Mouse (Mus musculus) spleen, adult 18-20 months (tissue): ENCODE data around the gene Nat8f1.
A peak's percentile ranks its signal among the peaks of the same experiment; 100 is the strongest.
"Not testable (repeated sequence)": the region's sequence is repeated elsewhere in the genome, so short reads cannot be mapped to it uniquely, and the experiment has no call there.

Experiments
- DNase-seq, 2 experiments: peaks; one replicate each; pipeline ENCODE4 v3.0.0; 2022; ENCODE audit warnings: mixed read lengths in 2 of 2

Gene Nat8f1

GRCm38 (mm10) chr6:85915539-85916513 lies at the start of gene Nat8f1:
Gene Nat8f1 (minus strand): TSS chr6:85915687.
- peak; percentile 76 to 82 for DNase-seq

- DNase-seq: peak; percentile 87 to 90
These were observed 45.9 kb upstream of the Nat8f1 start, which contains the start of gene Dusp11 for GRCm38 (mm10) chr6:85961101-85962091. Gene Dusp11 (minus strand): TSS chr6:85961667.

GRCm38 (mm10) chr6:85957581-85957980 lies 42.1 kb upstream of the Nat8f1 start:
- DNase-seq: no peak

- DNase-seq: no peak
These were observed 33.1 kb upstream of the Nat8f1 start for GRCm38 (mm10) chr6:85948549-85948948.

GRCm38 (mm10) chr6:85942469-85942868 lies 27.0 kb upstream of the Nat8f1 start:
- DNase-seq: no peak

- DNase-seq: no peak
These were observed 23.2 kb upstream of the Nat8f1 start for GRCm38 (mm10) chr6:85938701-85939100.

GRCm38 (mm10) chr6:85936508-85937465 lies 21.3 kb upstream of the Nat8f1 start:
- peak; percentile 71 to 79 for DNase-seq

GRCm38 (mm10) chr6:85935646-85936045 lies 20.2 kb upstream of the Nat8f1 start:
- DNase-seq: no peak

GRCm38 (mm10) chr6:85934047-85934446 lies 18.6 kb upstream of the Nat8f1 start:
- no peak for DNase-seq

GRCm38 (mm10) chr6:85929312-85929711 lies 13.8 kb upstream of the Nat8f1 start:
- DNase-seq: no peak

- DNase-seq: no peak
These were observed 12.3 kb upstream of the Nat8f1 start for GRCm38 (mm10) chr6:85927476-85928464.

GRCm38 (mm10) chr6:85926709-85927108 lies 11.2 kb upstream of the Nat8f1 start:
- DNase-seq: no peak

- DNase-seq: no peak
These were observed 8.2 kb upstream of the Nat8f1 start for GRCm38 (mm10) chr6:85923643-85924042.

- no peak for DNase-seq
These were observed 3.9 kb upstream of the Nat8f1 start for GRCm38 (mm10) chr6:85919401-85919800.

GRCm38 (mm10) chr6:85918341-85918740 lies 2.9 kb upstream of the Nat8f1 start:
- not testable (repeated sequence) for DNase-seq

- DNase-seq: no peak
These were observed 1.1 kb upstream of the Nat8f1 start for GRCm38 (mm10) chr6:85916596-85916995.

- no peak for DNase-seq
These were observed 347 bp downstream of the Nat8f1 start for GRCm38 (mm10) chr6:85915141-85915538.

- no peak for DNase-seq
These were observed 3.9 kb downstream of the Nat8f1 start, which contains the start of gene Tprkb for GRCm38 (mm10) chr6:85911587-85911986. Gene Tprkb (plus strand): TSS chr6:85911865.

- DNase-seq: no peak
These were observed 5.8 kb downstream of the Nat8f1 start for GRCm38 (mm10) chr6:85909704-85910103.

- no peak for DNase-seq
These were observed 7.1 kb downstream of the Nat8f1 start for GRCm38 (mm10) chr6:85908341-85908740.
